Mouse (Mus musculus) kidney, postnatal 36 days (tissue): ENCODE results near the gene Litaf.

Experiments used
- DNase-seq, 2 experiments: peaks; one replicate each; pipeline ENCODE4 v3.0.0; 2021 to 2022; ENCODE audit warnings: mixed read lengths in 2 of 2

Gene Litaf

GRCm38 (mm10) chr16:11065431-11065830 lies 526 bp downstream of the Litaf start:
- DNase-seq: no peak

GRCm38 (mm10) chr16:11064742-11065141 lies 1.2 kb downstream of the Litaf start:
- no peak for DNase-seq

GRCm38 (mm10) chr16:11064341-11064740 lies 1.6 kb downstream of the Litaf start:
- DNase-seq: no peak

- peak; percentile 92 to 93 for DNase-seq
Measured at GRCm38 (mm10) chr16:11062794-11063721, 2.9 kb downstream of the Litaf start.

- DNase-seq: no peak
Measured at GRCm38 (mm10) chr16:11060645-11061044, 5.3 kb downstream of the Litaf start, which contains the start of gene Snn. Snn (plus strand) TSS chr16:11060945.

GRCm38 (mm10) chr16:11055916-11056315 lies 10.0 kb downstream of the Litaf start:
- DNase-seq: no peak

GRCm38 (mm10) chr16:11054871-11055270 lies 11.1 kb downstream of the Litaf start:
- DNase-seq: no peak

- DNase-seq: no peak
Measured at GRCm38 (mm10) chr16:11054409-11054808, 11.5 kb downstream of the Litaf start.

- DNase-seq: peak; percentile 37 to 58
Measured at GRCm38 (mm10) chr16:11051134-11051533, 14.8 kb downstream of the Litaf start.

- no peak for DNase-seq
Measured at GRCm38 (mm10) chr16:11050226-11050625, 15.7 kb downstream of the Litaf start.

GRCm38 (mm10) chr16:11047130-11047529 lies 18.8 kb downstream of the Litaf start:
- DNase-seq: no peak

- DNase-seq: peak; percentile 42 to 68
Measured at GRCm38 (mm10) chr16:11046437-11046836, 19.5 kb downstream of the Litaf start.

GRCm38 (mm10) chr16:11043239-11043638 lies 22.7 kb downstream of the Litaf start:
- DNase-seq: no peak

- no peak for DNase-seq
Measured at GRCm38 (mm10) chr16:11040603-11041002, 25.4 kb downstream of the Litaf start.

- DNase-seq: peak; percentile 68 to 87
Measured at GRCm38 (mm10) chr16:11035790-11036431, 30.0 kb downstream of the Litaf start.

GRCm38 (mm10) chr16:11035273-11035672 lies 30.7 kb downstream of the Litaf start:
- DNase-seq: no peak

GRCm38 (mm10) chr16:11034193-11034803 lies 31.7 kb downstream of the Litaf start:
- peak; percentile 87 to 96 for DNase-seq

- DNase-seq: peak in 1 of 2 experiments; percentile 24
Measured at GRCm38 (mm10) chr16:11031320-11031719, 34.6 kb downstream of the Litaf start.

- no peak for DNase-seq
Measured at GRCm38 (mm10) chr16:11030844-11031243, 35.1 kb downstream of the Litaf start.

GRCm38 (mm10) chr16:11028206-11028605 lies 37.8 kb downstream of the Litaf start:
- peak in 1 of 2 experiments; percentile 31 for DNase-seq

- no peak for DNase-seq
Measured at GRCm38 (mm10) chr16:11024841-11025240, 41.1 kb downstream of the Litaf start.

GRCm38 (mm10) chr16:11023618-11024017 lies 42.3 kb downstream of the Litaf start:
- DNase-seq: no peak

- DNase-seq: no peak
Measured at GRCm38 (mm10) chr16:11022113-11022489, 43.9 kb downstream of the Litaf start.
